ENCODE assay signal across 18 mouse cellular contexts in genomic region chr2:166047931-166048330, GRCm38 (mm10).
"Had no signal": no experiment of that assay in that cellular context is flagged by ENCODE, and none has a peak within 500 bp of the region (broad histone marks: within the 10 kb centered on the region; RNA-seq: fewer than 3 reads in every experiment).

No protein-coding gene starts in this region.

- DNase-seq: lung, embryonic 14.5 days; lung, postnatal 10 days; lung, postnatal 4 days; midbrain, embryonic 14.5 days; retina, postnatal 1 day; right cerebral cortex, adult 18-20 months; right cerebral cortex, postnatal 25 days; right cerebral cortex, postnatal 4 days; spleen, adult 18-20 months; thymus, adult 2 months; thymus, postnatal 25 days; thymus, postnatal 4 days had no signal

- H3K27ac ChIP-seq: midbrain, embryonic 10.5 days; midbrain, embryonic 12.5 days; neural tube, embryonic 13.5 days; neural tube, embryonic 15.5 days had no signal

- ATAC-seq: midbrain, embryonic 16.5 days had no signal

- H3K4me1 ChIP-seq: midbrain, embryonic 10.5 days; midbrain, embryonic 12.5 days had no signal

- H3K9ac ChIP-seq: lung, embryonic 14.5 days; midbrain, embryonic 12.5 days; neural tube, embryonic 13.5 days; neural tube, embryonic 15.5 days had no signal

- H3K4me3 ChIP-seq: midbrain, embryonic 10.5 days; midbrain, embryonic 12.5 days; myocyte; neural tube, embryonic 13.5 days; neural tube, embryonic 15.5 days had no signal

- H3K9me3 ChIP-seq: midbrain, embryonic 10.5 days; midbrain, embryonic 12.5 days; neural tube, embryonic 13.5 days; neural tube, embryonic 15.5 days had no signal

- H3K27me3 ChIP-seq: midbrain, embryonic 12.5 days; neural tube, embryonic 13.5 days; neural tube, embryonic 15.5 days had no signal

- H3K4me2 ChIP-seq: lung, embryonic 14.5 days; midbrain, embryonic 12.5 days; neural tube, embryonic 13.5 days; neural tube, embryonic 15.5 days had no signal
